Mouse (Mus musculus) G1E (cell line): ENCODE data around the gene Aarsd1. TPM values are rescaled to one million over a fixed set of nuclear protein-coding genes. Genes with fewer than 3 reads are reported as not detected.

ENCODE experiments used
- ATAC-seq: 2 replicates; pipeline ENCODE4 v1.8.0; 2016; ENCODE audit warnings: mild to moderate bottlenecking; ENCODE audit not compliant: insufficient number of reproducible peaks, poor library complexity, low FRiP score, severe bottlenecking; ENCODE audit errors: extremely low read depth
- DNase-seq: peaks from one replicate; pipeline ENCODE4 v3.0.0; 2012; ENCODE audit warnings: low spot score
- H3K27me3 ChIP-seq: 2 replicates; pipeline ENCODE4 v1.6.1; 2012; ENCODE audit warnings: mild to moderate bottlenecking, low read length, inconsistent platforms; ENCODE audit not compliant: insufficient read depth
- H3K36me3 ChIP-seq: replicated peaks from 2 replicates; pipeline ENCODE3; 2012; ENCODE audit warnings: mild to moderate bottlenecking, inconsistent platforms
- H3K4me1 ChIP-seq: 2 replicates; pipeline ENCODE4 v1.6.1; 2012; ENCODE audit warnings: low read depth, low read length, inconsistent platforms, mixed read lengths; ENCODE audit not compliant: insufficient read depth
- H3K4me3 ChIP-seq: 2 replicates; pipeline ENCODE4 v1.5.1; 2012; ENCODE audit warnings: low read depth, mild to moderate bottlenecking, inconsistent platforms, low read length, moderate library complexity, mixed read lengths
- H3K9me3 ChIP-seq: replicated peaks from 2 replicates; pipeline ENCODE4 v1.6.1; 2012; ENCODE audit warnings: inconsistent platforms
- CTCF ChIP-seq: IDR thresholded peaks from 2 replicates; pipeline ENCODE4 v1.5.1; 2012; ENCODE audit warnings: low read depth, low read length, inconsistent platforms, mixed read lengths
- GATA1 ChIP-seq: IDR thresholded peaks from 2 replicates; pipeline ENCODE4 v1.6.1; 2012; ENCODE audit warnings: borderline replicate concordance, low read length, inconsistent platforms, mixed read lengths
- GATA2 ChIP-seq: IDR thresholded peaks from 2 replicates; pipeline ENCODE4 v1.6.1; 2012; ENCODE audit warnings: low read depth, low read length, inconsistent platforms, borderline replicate concordance
- POLR2AphosphoS5 ChIP-seq: IDR thresholded peaks from 2 replicates; pipeline ENCODE4 v1.6.1; 2012; ENCODE audit warnings: low read depth, low read length, inconsistent platforms; ENCODE audit not compliant: insufficient replicate concordance
- TAL1 ChIP-seq: conservative IDR thresholded peaks from 2 replicates; pipeline ENCODE4 v1.6.1; 2012; ENCODE audit warnings: low read depth, low read length, inconsistent platforms, mixed read lengths
- polyA plus RNA-seq: library from polyadenylated mRNA; stranded (reverse); fragments of >175 nt; gene quantifications from 2 replicates; pipeline ENCODE4 v1.2.3, GENCODE M21; 2012
- total RNA-seq, 2 experiments: library from RNA; stranded (forward) in 1 of 2; stranded (reverse) in 1 of 2; fragments of 200-1000 nt in 1 of 2; fragments of >200 nt in 1 of 2; fragmentation: Nextera tagmentation in 1 of 2; gene quantifications; 2 replicates each; pipeline ENCODE4 v1.2.3; 2014 to 2017

The Aarsd1 gene
- total and polyA plus RNA-seq, 3 experiments: 47.0 to 67.7 (median 55.8) TPM

GRCm38 (mm10) chr11:101360651-101361113 is 56.7 kb downstream of the Aarsd1 start:
- Histone ChIP-seq H3K27me3 (peaks cover 33% of the 10 kb centered on the region), H3K9me3 (no peaks in the 10 kb centered on the region), H3K4me1 (peaks cover 7% of the 10 kb centered on the region), H3K36me3 (no peaks in the 10 kb centered on the region), H3K4me3 (no peak overlapping the region)
- ATAC-seq (no peak), DNase-seq (no peak)
- TF ChIP-seq GATA2 (no peak), GATA1 (no peak), POLR2AphosphoS5 (no peak), TAL1 (no peak), CTCF (no peak)

DNA sequence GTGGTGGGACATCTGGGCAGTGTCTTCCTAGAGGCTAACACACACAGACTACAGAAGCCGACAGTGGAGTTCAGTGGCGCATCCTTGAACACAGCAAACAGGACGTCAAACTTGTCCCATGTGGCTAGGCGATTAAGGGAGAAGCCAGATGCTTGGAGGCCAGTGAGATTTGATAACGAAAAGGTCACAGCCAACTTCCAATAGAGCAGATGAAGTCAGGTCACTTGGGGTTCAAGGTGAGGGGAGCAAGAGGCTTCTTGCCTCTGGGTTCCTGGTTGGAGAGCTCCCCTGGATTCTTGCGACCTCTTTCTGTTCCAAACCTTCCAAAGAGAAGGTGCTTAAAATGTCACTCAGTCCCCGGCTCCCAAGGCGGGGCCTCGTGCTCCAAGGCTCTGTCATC is 57.6 kb downstream of the Aarsd1 start:
- ATAC-seq (no peak), DNase-seq (no peak)
- no peak for TF ChIP-seq GATA1
- TF ChIP-seq GATA2: no peak
- no peak for TF ChIP-seq CTCF
- TF ChIP-seq POLR2AphosphoS5: no peak
- TF ChIP-seq TAL1: no peak
- Histone ChIP-seq H3K4me1 (peaks cover 6% of the 10 kb centered on the region), H3K4me3 (no peak overlapping the region), H3K36me3 (no peaks in the 10 kb centered on the region), H3K9me3 (no peaks in the 10 kb centered on the region), H3K27me3 (peaks cover 31% of the 10 kb centered on the region)

DNA sequence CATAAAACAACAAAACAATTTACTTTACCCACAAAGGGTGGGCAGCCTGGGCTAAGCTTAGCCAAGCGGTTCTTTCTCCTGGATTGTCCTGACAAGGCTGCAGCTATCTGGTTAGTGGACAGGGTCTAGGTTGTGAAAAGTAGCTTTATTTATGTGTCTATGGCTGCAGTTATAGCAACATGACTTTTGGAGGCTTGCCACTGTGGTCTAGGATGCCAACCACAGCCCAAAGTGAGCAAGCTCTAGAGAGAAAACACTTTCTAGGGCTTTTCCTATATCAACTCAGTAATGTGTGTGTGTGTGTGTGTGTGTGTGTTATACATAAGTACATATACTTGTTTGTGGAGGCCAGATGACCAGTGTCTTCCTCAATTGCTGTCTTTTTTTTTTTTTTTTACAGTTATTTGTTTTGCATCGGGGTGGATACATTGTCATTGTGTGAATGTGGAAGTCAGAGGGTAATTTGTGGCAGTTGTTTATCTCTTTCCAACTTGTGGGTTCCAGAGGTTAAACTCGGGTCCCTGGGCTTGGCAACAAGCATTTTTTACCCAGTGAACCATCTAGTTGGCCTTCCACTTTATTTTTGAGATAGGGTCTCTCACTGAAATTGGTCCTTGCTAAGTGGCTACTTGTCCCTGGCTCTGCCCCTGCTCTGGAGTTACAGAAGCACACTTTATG is 59.8 kb downstream of the Aarsd1 start:
- no peak for TF ChIP-seq CTCF
- no peak for TF ChIP-seq TAL1
- no peak for TF ChIP-seq POLR2AphosphoS5
- no peak for TF ChIP-seq GATA1
- no peak for TF ChIP-seq GATA2
- ATAC-seq (no peak), DNase-seq (no peak)
- H3K4me3 ChIP-seq: no peak overlapping the region
- peaks cover 34% of the 10 kb centered on the region for H3K27me3 ChIP-seq
- peaks cover 2% of the 10 kb centered on the region; the same call in 1 of the 2 replicates for H3K4me1 ChIP-seq
- no peaks in the 10 kb centered on the region for H3K36me3 ChIP-seq
- no peaks in the 10 kb centered on the region for H3K9me3 ChIP-seq

Other genes starting within 250 kb of the Aarsd1 start
Only the 20 nearest of the 27 such genes appear.
- not detected in 2 replicates for gene Ramp2, start 171.6 kb downstream of the Aarsd1 start, total RNA-seq (2014; fragmentation: Nextera tagmentation)
- gene Ramp2, start 171.6 kb downstream of the Aarsd1 start, total RNA-seq (2017): 0.27 TPM in 1 of 2 replicates, not detected in the other
- gene Ramp2, start 171.6 kb downstream of the Aarsd1 start, polyA plus RNA-seq: 0.04 and 0.10 TPM in 2 replicates
- 482 and 539 TPM in 2 replicates for gene Vps25, start 163.9 kb downstream of the Aarsd1 start, total RNA-seq (2014; fragmentation: Nextera tagmentation)
- 98.4 and 104 TPM in 2 replicates for gene Vps25, start 163.9 kb downstream of the Aarsd1 start, total RNA-seq (2017)
- gene Vps25, start 163.9 kb downstream of the Aarsd1 start, polyA plus RNA-seq: 140 and 170 TPM in 2 replicates
- 21.2 and 27.2 TPM in 2 replicates for gene Wnk4, start 157.0 kb downstream of the Aarsd1 start, total RNA-seq (2014; fragmentation: Nextera tagmentation)
- 2.3 and 4.2 TPM in 2 replicates for gene Wnk4, start 157.0 kb downstream of the Aarsd1 start, total RNA-seq (2017)
- 45.0 and 48.7 TPM in 2 replicates for gene Wnk4, start 157.0 kb downstream of the Aarsd1 start, polyA plus RNA-seq
- gene Cntd1, start 138.6 kb downstream of the Aarsd1 start, total RNA-seq (2014; fragmentation: Nextera tagmentation): 1.5 TPM in 1 of 2 replicates, not detected in the other
- 0.81 and 1.1 TPM in 2 replicates for gene Cntd1, start 138.6 kb downstream of the Aarsd1 start, total RNA-seq (2017)
- 0.02 TPM in 1 of 2 replicates, not detected in the other for gene Cntd1, start 138.6 kb downstream of the Aarsd1 start, polyA plus RNA-seq
- gene Coa3, start 138.5 kb downstream of the Aarsd1 start, total RNA-seq (2014; fragmentation: Nextera tagmentation): 52.6 and 54.1 TPM in 2 replicates
- 58.1 and 65.9 TPM in 2 replicates for gene Coa3, start 138.5 kb downstream of the Aarsd1 start, total RNA-seq (2017)
- 16.8 and 39.8 TPM in 2 replicates for gene Coa3, start 138.5 kb downstream of the Aarsd1 start, polyA plus RNA-seq
- 42.5 and 46.3 TPM in 2 replicates for gene Becn1, start 115.3 kb downstream of the Aarsd1 start, total RNA-seq (2014; fragmentation: Nextera tagmentation)
- 142 and 148 TPM in 2 replicates for gene Becn1, start 115.3 kb downstream of the Aarsd1 start, total RNA-seq (2017)
- gene Becn1, start 115.3 kb downstream of the Aarsd1 start, polyA plus RNA-seq: 97.7 and 109 TPM in 2 replicates
- gene Psme3, start 101.4 kb downstream of the Aarsd1 start, total RNA-seq (2014; fragmentation: Nextera tagmentation): 300 and 317 TPM in 2 replicates
- gene Psme3, start 101.4 kb downstream of the Aarsd1 start, total RNA-seq (2017): 98.7 and 113 TPM in 2 replicates
- 68.6 and 68.8 TPM in 2 replicates for gene Psme3, start 101.4 kb downstream of the Aarsd1 start, polyA plus RNA-seq
- 18.1 and 19.5 TPM in 2 replicates for gene Aoc2, start 92.6 kb downstream of the Aarsd1 start, total RNA-seq (2014; fragmentation: Nextera tagmentation)
- 4.5 and 4.6 TPM in 2 replicates for gene Aoc2, start 92.6 kb downstream of the Aarsd1 start, total RNA-seq (2017)
- gene Aoc2, start 92.6 kb downstream of the Aarsd1 start, polyA plus RNA-seq: 10.0 and 10.1 TPM in 2 replicates
- gene Aoc3, start 87.0 kb downstream of the Aarsd1 start, total RNA-seq (2014; fragmentation: Nextera tagmentation): 2.5 TPM in 1 of 2 replicates, not detected in the other
- gene Aoc3, start 87.0 kb downstream of the Aarsd1 start, total RNA-seq (2017): 0.16 TPM in 1 of 2 replicates, not detected in the other
- 0.07 and 0.10 TPM in 2 replicates for gene Aoc3, start 87.0 kb downstream of the Aarsd1 start, polyA plus RNA-seq
- gene G6pc, start 50.1 kb downstream of the Aarsd1 start, total RNA-seq (2014; fragmentation: Nextera tagmentation): not detected in 2 replicates
- 0.05 TPM in 1 of 2 replicates, not detected in the other for gene G6pc, start 50.1 kb downstream of the Aarsd1 start, total RNA-seq (2017)
- not detected in 2 replicates for gene G6pc, start 50.1 kb downstream of the Aarsd1 start, polyA plus RNA-seq
- 3.0 TPM in 1 of 2 replicates, not detected in the other for gene Gm27029, start 7.2 kb upstream of the Aarsd1 start, total RNA-seq (2014; fragmentation: Nextera tagmentation)
- 0.87 and 2.1 TPM in 2 replicates for gene Gm27029, start 7.2 kb upstream of the Aarsd1 start, total RNA-seq (2017)
- gene Gm27029, start 7.2 kb upstream of the Aarsd1 start, polyA plus RNA-seq: 0.58 and 0.90 TPM in 2 replicates
- gene Rundc1, start 7.5 kb upstream of the Aarsd1 start, total RNA-seq (2014; fragmentation: Nextera tagmentation): 5.0 and 6.0 TPM in 2 replicates
- 6.7 and 7.6 TPM in 2 replicates for gene Rundc1, start 7.5 kb upstream of the Aarsd1 start, total RNA-seq (2017)
- gene Rundc1, start 7.5 kb upstream of the Aarsd1 start, polyA plus RNA-seq: 6.7 and 7.2 TPM in 2 replicates
- not detected in 2 replicates for gene Ptges3l, start 7.7 kb upstream of the Aarsd1 start, total RNA-seq (2014; fragmentation: Nextera tagmentation)
- gene Ptges3l, start 7.7 kb upstream of the Aarsd1 start, total RNA-seq (2017): 0.12 and 0.33 TPM in 2 replicates
- 0.17 and 0.22 TPM in 2 replicates for gene Ptges3l, start 7.7 kb upstream of the Aarsd1 start, polyA plus RNA-seq
- 787 and 879 TPM in 2 replicates for gene Rpl27, start 24.7 kb upstream of the Aarsd1 start, total RNA-seq (2014; fragmentation: Nextera tagmentation)
- gene Rpl27, start 24.7 kb upstream of the Aarsd1 start, total RNA-seq (2017): 1,687 and 2,225 TPM in 2 replicates
- gene Rpl27, start 24.7 kb upstream of the Aarsd1 start, polyA plus RNA-seq: 444 and 1,039 TPM in 2 replicates
- gene Ifi35, start 30.8 kb upstream of the Aarsd1 start, total RNA-seq (2014; fragmentation: Nextera tagmentation): 26.3 and 34.3 TPM in 2 replicates
- gene Ifi35, start 30.8 kb upstream of the Aarsd1 start, total RNA-seq (2017): 48.4 and 54.8 TPM in 2 replicates
- 24.3 and 28.1 TPM in 2 replicates for gene Ifi35, start 30.8 kb upstream of the Aarsd1 start, polyA plus RNA-seq
- gene Rnd2, start 47.4 kb upstream of the Aarsd1 start, total RNA-seq (2014; fragmentation: Nextera tagmentation): 26.5 and 32.0 TPM in 2 replicates
- 36.6 and 44.3 TPM in 2 replicates for gene Rnd2, start 47.4 kb upstream of the Aarsd1 start, total RNA-seq (2017)
- gene Rnd2, start 47.4 kb upstream of the Aarsd1 start, polyA plus RNA-seq: 35.3 and 46.4 TPM in 2 replicates
- gene Vat1, start 48.6 kb upstream of the Aarsd1 start, total RNA-seq (2014; fragmentation: Nextera tagmentation): 237 and 238 TPM in 2 replicates
- 98.5 and 103 TPM in 2 replicates for gene Vat1, start 48.6 kb upstream of the Aarsd1 start, total RNA-seq (2017)
- 384 and 452 TPM in 2 replicates for gene Vat1, start 48.6 kb upstream of the Aarsd1 start, polyA plus RNA-seq
- 69.3 and 175 TPM in 2 replicates for gene Brca1, start 134.3 kb upstream of the Aarsd1 start, total RNA-seq (2014; fragmentation: Nextera tagmentation)
- gene Brca1, start 134.3 kb upstream of the Aarsd1 start, total RNA-seq (2017): 67.5 and 71.0 TPM in 2 replicates
- gene Brca1, start 134.3 kb upstream of the Aarsd1 start, polyA plus RNA-seq: 16.7 and 35.0 TPM in 2 replicates
- 102 and 109 TPM in 2 replicates for gene Nbr1, start 134.5 kb upstream of the Aarsd1 start, total RNA-seq (2014; fragmentation: Nextera tagmentation)
- 97.6 and 99.4 TPM in 2 replicates for gene Nbr1, start 134.5 kb upstream of the Aarsd1 start, total RNA-seq (2017)
- 43.8 and 45.6 TPM in 2 replicates for gene Nbr1, start 134.5 kb upstream of the Aarsd1 start, polyA plus RNA-seq
- gene Tmem106a, start 164.6 kb upstream of the Aarsd1 start, total RNA-seq (2014; fragmentation: Nextera tagmentation): 3.4 and 7.8 TPM in 2 replicates
- 1.6 and 2.9 TPM in 2 replicates for gene Tmem106a, start 164.6 kb upstream of the Aarsd1 start, total RNA-seq (2017)
- gene Tmem106a, start 164.6 kb upstream of the Aarsd1 start, polyA plus RNA-seq: 1.00 and 1.0 TPM in 2 replicates